Mouse (Mus musculus) layer of hippocampus, postnatal 14 days (tissue): ENCODE data around the gene Fgfr2. TPM values are rescaled to one million over a fixed set of nuclear protein-coding genes. Genes with fewer than 3 reads are reported as not detected.

Source experiments
- DNase-seq, 2 experiments: peaks; one replicate each; pipeline ENCODE4 v3.0.0; 2021 to 2022; ENCODE audit warnings: low spot score in 2 of 2, mixed read lengths in 1 of 2
- microRNA-seq, 2 experiments: library from miRNA; unstranded; fragments of <30 nt; microRNA quantifications; one replicate each; pipeline ENCODE4 v1.2.0; 2021
- total RNA-seq, 2 experiments: library from RNA; stranded (reverse); gene quantifications; 2 replicates each; pipeline ENCODE4 v1.2.3; 2021

The Fgfr2 gene
- total RNA-seq, 2 experiments from 2014 or later, result 38.3 to 40.2 TPM

DNA sequence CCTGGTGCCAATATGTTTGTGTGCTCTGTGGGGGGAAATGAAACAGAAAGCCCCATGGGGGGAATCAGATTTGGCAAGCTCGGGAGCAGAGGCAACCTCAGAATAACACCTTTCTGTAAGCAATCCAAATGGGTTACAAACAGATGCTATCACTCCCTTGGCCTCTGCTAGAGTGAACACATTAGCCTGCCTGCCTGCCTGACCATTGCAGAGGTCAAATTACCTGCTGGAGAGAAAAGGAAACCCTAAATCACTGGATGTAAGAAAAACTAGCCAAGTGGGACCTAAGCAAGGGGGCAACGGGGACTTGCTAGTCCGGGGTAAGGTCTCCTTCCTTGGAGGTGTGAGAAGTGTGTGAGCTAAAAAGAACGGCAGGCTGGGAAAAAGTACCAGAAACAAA, 3004.4 kb downstream of the Fgfr2 start:
- DNase-seq, result no peak

DNA sequence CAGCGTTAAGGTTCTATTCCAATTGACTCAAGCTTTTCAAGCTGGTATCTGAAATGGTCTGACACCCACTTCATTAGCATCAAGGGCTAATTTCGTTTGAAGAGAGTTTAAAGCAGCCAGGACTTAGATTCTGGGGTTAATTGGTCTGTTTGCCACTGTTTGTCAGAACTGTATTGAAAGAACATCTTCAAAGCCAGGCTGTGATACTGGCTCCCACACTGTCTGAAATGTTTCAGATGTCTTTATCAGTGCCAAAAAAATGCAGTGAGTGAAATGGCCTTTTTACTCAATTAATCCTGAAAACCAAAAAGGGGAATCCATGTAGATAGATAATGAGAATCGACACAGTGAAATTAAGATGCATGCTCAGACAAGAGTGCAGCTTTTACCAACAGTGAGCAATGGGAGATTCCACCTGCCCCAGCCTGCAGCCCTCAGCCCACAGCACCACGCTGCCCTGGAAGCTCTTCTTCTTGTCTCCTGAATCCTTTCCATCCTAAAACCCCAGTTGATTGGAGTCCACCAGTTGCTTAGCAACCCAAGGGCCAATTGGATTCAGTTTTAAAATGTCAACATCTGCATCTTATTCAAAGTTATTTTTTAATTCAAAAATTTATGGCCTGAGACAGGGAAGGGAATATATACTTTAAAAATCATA, 3005.6 kb downstream of the Fgfr2 start:
- DNase-seq, result peak; percentile 16 to 40

DNA sequence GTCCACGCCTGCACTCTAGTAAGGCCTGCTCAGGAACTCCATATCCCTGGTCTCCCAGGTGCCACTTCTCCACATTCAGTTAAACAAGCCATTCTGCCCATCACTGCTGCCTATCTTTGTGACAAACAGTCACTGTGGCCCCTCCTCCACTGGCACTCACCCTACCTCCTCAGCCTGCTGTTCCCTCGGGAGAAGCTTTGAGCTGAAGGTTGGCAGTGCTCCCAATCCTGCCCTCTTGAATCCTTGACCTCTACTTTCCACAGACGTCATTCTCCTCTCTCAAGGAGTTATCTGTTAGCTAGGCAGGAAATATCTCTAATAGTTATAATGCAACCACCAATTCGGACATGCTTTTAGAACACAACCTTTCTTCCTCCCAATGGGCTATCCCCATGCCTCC, 3008.7 kb downstream of the Fgfr2 start:
- no peak for DNase-seq

Small RNAs within 50 kb of the gene (microRNA-seq; reads per million reads assigned to microRNA genes)
- 0.85 to 2.3 reads per million in 2 experiments for gene Mir7061

Other genes with a start within 250 kb of the Fgfr2 start
- 10 to 100 TPM; 34.4 to 38.1 TPM for gene Zranb1, start 192.2 kb downstream of the Fgfr2 start, total RNA-seq
- gene Ctbp2, start 1.0 kb upstream of the Fgfr2 start, total RNA-seq, result 10 to 100 TPM; 46.4 to 52.1 TPM